Mouse (Mus musculus): ENCODE data around the gene Zdhhc17. TPM values are rescaled to one million over a fixed set of nuclear protein-coding genes. Genes with fewer than 3 reads are reported as not detected.
A peak's percentile ranks its signal among the peaks of the same experiment; 100 is the strongest.

Gene Zdhhc17
- polyA plus RNA-seq, 1 experiment from 2014 or later, result 17.3 TPM

- Histone ChIP-seq H3K27ac (ENCODE audit: low read length) (no peak overlapping the region), H3K36me3 (ENCODE audit: control insufficient read depth, insufficient read depth, low read length) (no peaks in the 10 kb centered on the region), H3K27me3 (ENCODE audit: control insufficient read depth, insufficient read depth, low read length) (no peaks in the 10 kb centered on the region), H3K4me2 (ENCODE audit: low read depth, low read length) (no peak overlapping the region), H3K9me3 (replicated peaks; ENCODE audit: control insufficient read depth, low read length) (no peaks in the 10 kb centered on the region), H3K9ac (ENCODE audit: low read length) (no peak overlapping the region), H3K4me3 (replicated peaks; ENCODE audit: low read length) (no peak overlapping the region), H3K4me1 (ENCODE audit: control insufficient read depth, insufficient read depth, low read length) (peaks cover 8% of the 10 kb centered on the region)
- no peak for ATAC-seq (ENCODE audit: insufficient read depth, low FRiP score)
- 71% methylated on average over 11 of the region's 11 CpGs for WGBS
These were observed 93.1 kb downstream of the Zdhhc17 start for GRCm38 (mm10) chr10:110916666-110917344.

GRCm38 (mm10) chr10:110903862-110904261, 106.1 kb downstream of the Zdhhc17 start:
- H3K36me3 ChIP-seq (ENCODE audit: control insufficient read depth, insufficient read depth, low read length), result no peaks in the 10 kb centered on the region
- no peak for ATAC-seq (ENCODE audit: insufficient read depth, low FRiP score)
- peaks cover 13% of the 10 kb centered on the region for H3K4me1 ChIP-seq (ENCODE audit: control insufficient read depth, insufficient read depth, low read length)
- 92% methylated on average over 3 of the region's 3 CpGs for WGBS
- H3K9me3 ChIP-seq (replicated peaks; ENCODE audit: control insufficient read depth, low read length), result no peaks in the 10 kb centered on the region
- no peaks in the 10 kb centered on the region for H3K27me3 ChIP-seq (ENCODE audit: control insufficient read depth, insufficient read depth, low read length)
- H3K4me3 ChIP-seq (replicated peaks; ENCODE audit: low read length), result no peak overlapping the region
- no peak overlapping the region for H3K4me2 ChIP-seq (ENCODE audit: low read depth, low read length)
- no peak overlapping the region for H3K9ac ChIP-seq (ENCODE audit: low read length)
- no peak overlapping the region for H3K27ac ChIP-seq (ENCODE audit: low read length)

DNA sequence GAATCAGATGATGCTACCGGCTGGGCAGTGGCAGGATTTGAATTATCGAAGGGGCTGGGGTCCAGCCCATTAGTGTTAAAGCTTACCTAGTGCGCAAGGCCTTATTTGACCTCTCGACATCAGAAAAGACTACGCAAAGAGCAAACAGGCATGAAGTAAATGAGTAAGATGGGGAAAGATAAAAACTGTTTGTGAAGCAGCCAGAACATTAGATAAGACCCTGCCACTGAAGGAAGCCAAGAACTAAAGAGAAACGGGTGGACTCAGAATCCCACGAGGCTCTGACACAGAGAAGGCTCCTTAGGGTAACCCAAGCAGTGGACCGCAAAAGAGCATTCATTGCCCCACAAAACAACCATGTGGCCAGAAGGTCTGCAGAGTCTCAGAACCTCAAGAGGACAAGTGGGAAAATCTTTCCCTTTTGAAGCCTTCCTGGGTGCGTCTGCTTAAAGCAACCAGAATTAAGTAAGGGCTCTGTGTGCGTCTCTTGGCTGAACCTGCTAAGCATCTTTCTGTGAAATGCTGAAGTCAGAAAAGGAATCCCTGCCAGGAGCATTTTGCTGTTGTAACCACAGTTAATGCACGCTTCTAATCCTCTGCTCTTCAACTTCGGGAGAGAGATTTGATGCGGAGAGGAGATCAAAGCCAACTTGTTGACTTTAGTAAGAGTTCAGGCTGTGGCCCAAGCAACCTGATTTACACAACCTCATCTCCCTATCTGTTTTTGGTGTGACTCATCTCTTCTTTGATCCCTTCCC, 110.0 kb downstream of the Zdhhc17 start:
- H3K4me3 ChIP-seq (replicated peaks; ENCODE audit: low read length), result no peak overlapping the region
- H3K9me3 ChIP-seq (replicated peaks; ENCODE audit: control insufficient read depth, low read length), result no peaks in the 10 kb centered on the region
- H3K36me3 ChIP-seq (ENCODE audit: control insufficient read depth, insufficient read depth, low read length), result no peaks in the 10 kb centered on the region
- H3K27ac ChIP-seq (ENCODE audit: low read length), result peak overlapping the region; percentile 75
- H3K4me2 ChIP-seq (ENCODE audit: low read depth, low read length), result peak overlapping the region; percentile 11; the same call in 1 of the 2 replicates
- no peak overlapping the region for H3K9ac ChIP-seq (ENCODE audit: low read length)
- H3K27me3 ChIP-seq (ENCODE audit: control insufficient read depth, insufficient read depth, low read length), result no peaks in the 10 kb centered on the region
- ATAC-seq (ENCODE audit: insufficient read depth, low FRiP score), result peak; percentile 56; the same call in 1 of the 2 replicates
- peaks cover 13% of the 10 kb centered on the region for H3K4me1 ChIP-seq (ENCODE audit: control insufficient read depth, insufficient read depth, low read length)
- whole genome bisulfite sequencing, result 33% methylated on average over 13 of the region's 13 CpGs

Other genes with a start within 250 kb of the Zdhhc17 start
- 208 and 209 TPM in 2 replicates for gene Csrp2, start 90.4 kb downstream of the Zdhhc17 start, polyA plus RNA-seq (2015; fragmentation: Nextera tagmentation; extraction: Ambion mirVana)
- 6.3 and 6.7 TPM in 2 replicates for gene Osbpl8, start 154.6 kb upstream of the Zdhhc17 start, polyA plus RNA-seq (2015; fragmentation: Nextera tagmentation; extraction: Ambion mirVana)